Mouse (Mus musculus) hindbrain, postnatal 0 days (tissue): Measurements from ENCODE around the gene Slc16a2. TPM values are rescaled to one million over a fixed set of nuclear protein-coding genes. Genes with fewer than 3 reads are reported as not detected.
A peak's percentile ranks its signal among the peaks of the same experiment; 100 is the strongest.

Experiments
- ATAC-seq: fragments of 200-750 bp; cut with Nextera tagmentation; 2 replicates; pipeline ENCODE4 v1.8.0; 2017; ENCODE audit warnings: mild to moderate bottlenecking, moderate TSS enrichment, moderate library complexity
- DNase-seq: peaks from one replicate; pipeline ENCODE4 v3.0.0-alpha.2; 2015; ENCODE audit warnings: low spot score
- H3K27ac ChIP-seq: fragments of 300-500 bp; sonication (generic); 2 replicates; pipeline ENCODE4 v1.5.1; 2014; ENCODE audit warnings: mild to moderate bottlenecking
- H3K27me3 ChIP-seq: fragments of 300-500 bp; sonication (generic); 2 replicates; pipeline ENCODE4 v1.6.1; 2014; ENCODE audit warnings: low read length, mixed read lengths; ENCODE audit not compliant: insufficient read depth
- H3K36me3 ChIP-seq: fragments of 300-500 bp; sonication (generic); 2 replicates; pipeline ENCODE4 v1.6.1; 2014; ENCODE audit warnings: low read length, mixed read lengths; ENCODE audit not compliant: insufficient read depth
- H3K4me1 ChIP-seq: fragments of 300-500 bp; sonication (generic); 2 replicates; pipeline ENCODE4 v1.6.1; 2014; ENCODE audit warnings: antibody characterized with exemption, low read length, mixed read lengths; ENCODE audit not compliant: insufficient read depth
- H3K4me2 ChIP-seq: fragments of 300-500 bp; sonication (generic); 2 replicates; pipeline ENCODE4 v1.6.1; 2014; ENCODE audit warnings: low read depth, mild to moderate bottlenecking, low read length, moderate library complexity, mixed read lengths
- H3K4me3 ChIP-seq: fragments of 300-500 bp; sonication (generic); 2 replicates; pipeline ENCODE4 v1.5.1; 2014; ENCODE audit warnings: low read length
- H3K9ac ChIP-seq: fragments of 300-500 bp; sonication (generic); replicated peaks from 2 replicates; pipeline ENCODE4 v1.6.1; 2014; ENCODE audit warnings: mild to moderate bottlenecking, low read length, moderate library complexity, mixed read lengths
- H3K9me3 ChIP-seq: fragments of 300-500 bp; sonication (generic); 2 replicates; pipeline ENCODE4 v1.6.1; 2016; ENCODE audit warnings: low read length, mixed read lengths
- CTCF ChIP-seq: IDR thresholded peaks from 2 replicates; pipeline ENCODE4 v1.5.1; 2016; ENCODE audit warnings: antibody characterized with exemption, control low read depth, low read depth
- WGBS: fragments of 180-500 bp; shearing (Covaris S2); extraction: QIAGEN DNeasy Blood & Tissue Kit; methylation state at CpG from one replicate; pipeline ENCODE4 v1.1.7; 2014; 5-methylcytosine and 5-hydroxymethylcytosine counted together
- polyA plus RNA-seq: library from polyadenylated mRNA; unstranded; fragments of >200 nt; fragmentation: Nextera tagmentation; extraction: Ambion mirVana; gene quantifications from 2 replicates; pipeline ENCODE4 v1.2.1, GENCODE M21; 2015
- total RNA-seq: library from RNA; depleted of rRNA; stranded (reverse); fragments of >200 nt; gene quantifications from 2 replicates; pipeline ENCODE4 v1.2.3, GENCODE M21; 2014

The Slc16a2 gene
- total and polyA plus RNA-seq, 2 experiments from 2014 or later = 31.9 to 45.3 TPM

- no peak overlapping the region for H3K4me3 ChIP-seq
- ATAC-seq = peak; percentile 22; the same call in 1 of the 2 replicates
- no peak overlapping the region for H3K4me2 ChIP-seq
- TF ChIP-seq CTCF = no peak
- no peaks in the 10 kb centered on the region for H3K9me3 ChIP-seq
- H3K4me1 ChIP-seq = no peaks in the 10 kb centered on the region
- no peaks in the 10 kb centered on the region for H3K36me3 ChIP-seq
- peaks cover 9% of the 10 kb centered on the region; the same call in 1 of the 2 replicates for H3K27me3 ChIP-seq
- no peak overlapping the region for H3K27ac ChIP-seq
- no peak for DNase-seq
- H3K9ac ChIP-seq = no peak overlapping the region
- 57% methylated on average over 11 of the region's 13 CpGs for WGBS
Measured at GRCm38 (mm10) chrX:103741215-103742056, 80.3 kb downstream of the Slc16a2 start.

DNA sequence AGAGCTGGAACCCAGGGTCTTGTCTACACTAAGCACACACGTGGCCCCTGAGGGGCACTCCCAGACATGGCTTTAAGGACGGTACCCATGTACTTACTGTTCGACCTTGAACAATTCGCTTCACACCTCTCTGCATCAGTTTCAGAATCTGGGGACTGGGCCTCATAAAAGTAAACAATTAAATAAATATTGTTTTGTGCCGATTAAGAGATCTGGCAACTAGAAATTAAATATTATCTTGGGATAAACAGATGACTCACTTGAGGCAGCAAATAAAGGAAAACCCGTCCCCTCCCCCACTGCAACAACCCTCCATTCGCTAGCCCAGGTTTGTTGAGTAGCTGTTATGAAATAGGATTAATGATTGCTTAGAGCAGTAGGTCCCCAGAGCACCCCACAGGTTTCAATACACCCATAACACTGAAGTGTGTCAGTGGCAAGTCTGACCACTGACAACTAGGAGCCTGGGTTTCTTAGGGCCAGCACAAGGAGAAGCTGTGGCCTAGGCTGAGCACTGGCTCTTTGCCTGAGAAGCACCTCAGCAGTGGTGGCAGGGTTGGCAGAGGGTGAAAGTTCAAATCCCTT is 87.7 kb downstream of the Slc16a2 start:
- Histone ChIP-seq H3K4me1 (no peaks in the 10 kb centered on the region), H3K27ac (no peak overlapping the region), H3K4me3 (no peak overlapping the region), H3K4me2 (no peak overlapping the region), H3K9me3 (no peaks in the 10 kb centered on the region), H3K36me3 (no peaks in the 10 kb centered on the region), H3K9ac (no peak overlapping the region), H3K27me3 (no peaks in the 10 kb centered on the region)
- WGBS = 73% methylated on average over 7 of the region's 7 CpGs
- TF ChIP-seq CTCF = no peak
- DNase-seq (no peak), ATAC-seq (no peak)

- DNase-seq = no peak
- ATAC-seq = no peak
- no peaks in the 10 kb centered on the region for H3K36me3 ChIP-seq
- H3K4me1 ChIP-seq = no peaks in the 10 kb centered on the region
- no peak overlapping the region for H3K9ac ChIP-seq
- TF ChIP-seq CTCF = no peak
- no peaks in the 10 kb centered on the region for H3K9me3 ChIP-seq
- no peak overlapping the region for H3K4me2 ChIP-seq
- WGBS = 74% methylated on average over 4 of the region's 4 CpGs
- H3K27me3 ChIP-seq = no peaks in the 10 kb centered on the region
- H3K4me3 ChIP-seq = no peak overlapping the region
- no peak overlapping the region for H3K27ac ChIP-seq
Measured at GRCm38 (mm10) chrX:103733091-103733490, 88.7 kb downstream of the Slc16a2 start.

DNA sequence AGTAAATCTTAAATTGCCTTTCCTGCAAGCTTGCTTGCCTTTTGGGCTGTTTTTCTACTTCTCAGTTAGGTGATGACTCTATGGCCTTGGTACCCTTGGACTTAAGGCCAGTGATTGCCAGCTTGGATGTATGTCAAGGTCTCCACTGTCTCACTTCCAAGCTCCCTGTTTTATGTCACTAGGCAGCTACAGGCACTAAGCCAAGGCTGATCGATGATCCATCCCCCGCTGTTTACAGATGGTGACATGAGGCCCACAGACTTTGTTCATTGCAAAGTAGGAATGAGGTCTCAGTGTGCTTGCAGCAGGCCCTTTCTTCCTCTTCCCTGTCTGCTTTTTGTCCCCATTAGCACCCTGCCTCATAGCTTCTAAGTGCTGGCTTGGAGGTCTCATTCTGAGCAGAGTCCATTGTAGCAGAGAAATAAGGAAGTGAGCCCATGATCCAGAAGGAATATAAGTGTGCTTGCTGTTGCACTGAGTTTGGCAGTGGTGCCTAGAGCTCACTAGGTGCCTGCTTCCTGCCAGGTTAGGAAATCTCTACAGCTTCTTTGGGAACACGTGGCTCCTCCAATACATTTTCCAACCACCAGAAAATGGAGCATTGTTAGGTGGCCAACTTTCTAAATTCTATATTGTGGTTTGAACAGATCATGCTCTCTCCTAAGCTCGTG is 89.6 kb downstream of the Slc16a2 start:
- no peak for DNase-seq
- H3K36me3 ChIP-seq = no peaks in the 10 kb centered on the region
- no peak overlapping the region for H3K4me2 ChIP-seq
- no peak overlapping the region for H3K4me3 ChIP-seq
- H3K9me3 ChIP-seq = no peaks in the 10 kb centered on the region
- H3K27me3 ChIP-seq = no peaks in the 10 kb centered on the region
- 55% methylated on average over 4 of the region's 4 CpGs for WGBS
- H3K9ac ChIP-seq = no peak overlapping the region
- TF ChIP-seq CTCF = no peak
- H3K4me1 ChIP-seq = no peaks in the 10 kb centered on the region
- no peak overlapping the region for H3K27ac ChIP-seq
- no peak for ATAC-seq

GRCm38 (mm10) chrX:103722437-103722836 is 99.3 kb downstream of the Slc16a2 start:
- no peaks in the 10 kb centered on the region for H3K9me3 ChIP-seq
- 81% methylated on average over 2 of the region's 2 CpGs for WGBS
- no peak for TF ChIP-seq CTCF
- H3K4me1 ChIP-seq = no peaks in the 10 kb centered on the region
- no peak overlapping the region for H3K27ac ChIP-seq
- ATAC-seq (no peak), DNase-seq (no peak)
- H3K4me2 ChIP-seq = no peak overlapping the region
- H3K4me3 ChIP-seq = no peak overlapping the region
- no peak overlapping the region for H3K9ac ChIP-seq
- 0 out of 2 replicates have a peak, but pooled peaks cover 10% of the 10 kb centered on the region for H3K27me3 ChIP-seq
- no peaks in the 10 kb centered on the region for H3K36me3 ChIP-seq

DNA sequence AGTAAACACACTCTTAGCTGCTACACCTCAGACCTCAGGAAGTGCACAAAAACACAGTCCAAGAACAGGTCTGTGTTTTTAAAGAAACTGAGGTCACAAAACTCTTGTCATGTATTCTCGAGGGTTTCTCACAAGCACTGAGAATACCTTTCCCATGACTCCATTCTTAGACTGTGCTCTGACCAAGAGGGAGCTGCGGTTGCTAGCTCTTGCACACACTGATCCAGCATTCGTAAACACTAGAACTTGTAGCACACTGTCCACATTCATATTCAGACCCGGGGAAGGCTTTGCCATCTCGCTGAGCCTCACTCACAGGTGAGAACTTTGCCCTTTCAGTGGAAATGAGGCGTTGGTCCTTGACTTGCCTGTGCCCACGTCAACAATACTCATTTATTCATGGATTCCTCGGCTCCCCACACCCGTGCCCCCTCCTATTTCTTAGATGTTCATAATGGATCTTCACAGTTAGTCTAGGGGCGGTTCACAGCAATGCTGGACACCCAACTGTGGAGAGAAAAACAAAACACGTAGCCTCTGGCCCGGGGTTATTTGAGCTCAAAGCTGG is 102.1 kb downstream of the Slc16a2 start:
- H3K4me3 ChIP-seq = no peak overlapping the region
- H3K27ac ChIP-seq = no peak overlapping the region
- H3K9me3 ChIP-seq = no peaks in the 10 kb centered on the region
- WGBS = 54% methylated on average over 12 of the region's 12 CpGs
- no peak overlapping the region for H3K4me2 ChIP-seq
- ATAC-seq (no peak), DNase-seq (no peak)
- H3K4me1 ChIP-seq = no peaks in the 10 kb centered on the region
- H3K9ac ChIP-seq = no peak overlapping the region
- no peak for TF ChIP-seq CTCF
- H3K27me3 ChIP-seq = peaks cover 16% of the 10 kb centered on the region; the same call in 1 of the 2 replicates
- no peaks in the 10 kb centered on the region for H3K36me3 ChIP-seq
